Mouse (Mus musculus): ENCODE data around the gene Chst14. TPM values are rescaled to one million over a fixed set of nuclear protein-coding genes. Genes with fewer than 3 reads are reported as not detected.

Chst14 gene
- polyA plus RNA-seq, 1 experiment from 2014 or later, result 30.3 TPM

- no peak for DNase-seq (ENCODE audit: low spot score)
- Histone ChIP-seq H3K36me3 (no peaks in the 10 kb centered on the region), H3K9me3 (replicated peaks) (no peaks in the 10 kb centered on the region), H3K4me3 (no peak overlapping the region), H3K27me3 (ENCODE audit: low read depth, poor library complexity, severe bottlenecking) (no peaks in the 10 kb centered on the region), H3K27ac (no peak overlapping the region), H3K4me1 (peaks cover 7% of the 10 kb centered on the region)
- WGBS, result 35% methylated on average over 2 of the region's 2 CpGs
Observed at GRCm38 (mm10) chr2:118959644-118960043, 33.3 kb downstream of the Chst14 start.

DNA sequence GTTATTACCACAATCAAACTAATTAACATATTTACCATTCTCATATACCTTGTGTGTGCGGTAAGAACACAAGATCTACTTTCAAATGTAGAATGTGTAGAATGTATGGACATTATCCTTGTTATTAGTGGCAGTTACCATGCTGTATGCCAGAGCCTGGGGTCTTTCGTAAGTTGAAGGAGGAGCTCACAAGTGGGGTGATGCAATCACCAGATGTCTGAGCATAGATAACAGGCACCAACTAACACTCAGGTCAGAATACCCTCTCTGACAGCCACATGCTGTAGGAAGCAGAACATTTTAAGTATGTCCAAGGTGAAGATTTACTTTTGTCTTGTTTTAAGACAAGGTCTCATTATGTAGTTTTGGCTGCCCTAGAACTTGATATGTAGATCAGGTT lies 34.1 kb downstream of the Chst14 start:
- no peak overlapping the region for H3K27ac ChIP-seq
- H3K4me1 ChIP-seq, result peaks cover 7% of the 10 kb centered on the region
- H3K4me3 ChIP-seq, result no peak overlapping the region
- H3K27me3 ChIP-seq (ENCODE audit: low read depth, poor library complexity, severe bottlenecking), result no peaks in the 10 kb centered on the region
- 88% methylated on average over 2 of the region's 2 CpGs for WGBS
- H3K36me3 ChIP-seq, result no peaks in the 10 kb centered on the region
- DNase-seq (ENCODE audit: low spot score), result no peak
- H3K9me3 ChIP-seq (replicated peaks), result no peaks in the 10 kb centered on the region

DNA sequence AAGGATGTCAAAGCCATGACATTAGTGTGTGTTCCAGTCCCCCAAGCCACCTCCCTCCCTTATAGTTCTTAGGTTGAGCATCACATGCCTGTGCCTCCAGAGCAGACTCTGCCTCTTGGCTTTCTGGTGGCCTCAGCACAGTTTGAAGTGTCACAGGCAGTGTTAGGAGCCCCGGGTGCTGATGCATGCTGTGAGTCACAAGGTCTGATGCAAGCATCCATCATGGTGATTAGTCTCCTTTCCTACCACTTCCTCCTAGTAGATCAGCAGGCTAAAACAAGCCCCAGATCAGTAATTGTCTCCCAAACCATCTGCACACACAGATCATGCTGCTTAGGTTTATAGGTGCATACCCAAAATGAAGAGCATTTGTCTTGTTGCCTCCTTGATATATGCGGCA lies 35.2 kb downstream of the Chst14 start:
- H3K4me3 ChIP-seq, result no peak overlapping the region
- 45% methylated on average over 2 of the region's 2 CpGs for WGBS
- H3K9me3 ChIP-seq (replicated peaks), result no peaks in the 10 kb centered on the region
- DNase-seq (ENCODE audit: low spot score), result no peak
- no peaks in the 10 kb centered on the region for H3K27me3 ChIP-seq (ENCODE audit: low read depth, poor library complexity, severe bottlenecking)
- H3K4me1 ChIP-seq, result peaks cover 7% of the 10 kb centered on the region
- H3K36me3 ChIP-seq, result no peaks in the 10 kb centered on the region
- H3K27ac ChIP-seq, result no peak overlapping the region

GRCm38 (mm10) chr2:118963007-118963675 lies 36.8 kb downstream of the Chst14 start:
- Histone ChIP-seq H3K9me3 (replicated peaks) (no peaks in the 10 kb centered on the region), H3K36me3 (no peaks in the 10 kb centered on the region), H3K4me3 (no peak overlapping the region), H3K27me3 (ENCODE audit: low read depth, poor library complexity, severe bottlenecking) (no peaks in the 10 kb centered on the region), H3K4me1 (peaks cover 7% of the 10 kb centered on the region), H3K27ac (no peak overlapping the region)
- DNase-seq (ENCODE audit: low spot score), result no peak
- WGBS, result 61% methylated on average over 9 of the region's 9 CpGs

GRCm38 (mm10) chr2:118963676-118964012 lies 37.3 kb downstream of the Chst14 start:
- 74% methylated on average over 7 of the region's 7 CpGs for WGBS
- H3K27me3 ChIP-seq (ENCODE audit: low read depth, poor library complexity, severe bottlenecking), result no peaks in the 10 kb centered on the region
- DNase-seq (ENCODE audit: low spot score), result no peak
- H3K27ac ChIP-seq, result no peak overlapping the region
- H3K4me3 ChIP-seq, result no peak overlapping the region
- H3K36me3 ChIP-seq, result no peaks in the 10 kb centered on the region
- H3K4me1 ChIP-seq, result peaks cover 7% of the 10 kb centered on the region
- no peaks in the 10 kb centered on the region for H3K9me3 ChIP-seq (replicated peaks)

DNA sequence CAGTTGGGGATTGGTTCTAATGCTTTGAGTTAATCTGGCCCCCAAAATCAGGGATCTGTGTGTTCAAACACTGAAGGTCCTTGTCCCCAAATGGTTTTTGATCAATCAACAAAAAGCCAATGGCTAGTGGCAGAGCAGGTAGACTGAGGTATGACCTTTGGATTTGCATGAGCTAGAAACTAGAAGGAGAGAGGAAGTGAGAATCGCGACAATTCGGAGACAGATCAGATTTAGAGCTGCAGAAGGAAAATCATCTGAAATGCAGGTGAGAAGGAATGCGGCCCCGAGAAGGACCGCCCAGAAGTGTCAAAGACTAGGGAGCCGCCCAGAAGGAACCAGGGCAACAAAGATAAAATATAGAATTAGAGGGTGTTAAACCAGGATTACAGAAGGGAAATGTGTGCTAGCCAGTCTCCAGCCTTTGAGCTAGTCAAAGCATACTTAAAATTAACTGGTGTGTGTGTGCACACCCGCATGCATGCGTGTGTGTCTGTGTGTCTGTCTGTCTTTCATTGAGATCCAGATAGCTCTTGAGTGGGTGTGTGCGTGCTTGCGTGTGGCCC lies 43.4 kb downstream of the Chst14 start:
- H3K4me1 ChIP-seq, result peaks cover 3% of the 10 kb centered on the region
- no peaks in the 10 kb centered on the region for H3K36me3 ChIP-seq
- WGBS, result 87% methylated on average over 11 of the region's 11 CpGs
- H3K9me3 ChIP-seq (replicated peaks), result no peaks in the 10 kb centered on the region
- peaks cover 35% of the 10 kb centered on the region for H3K27me3 ChIP-seq (ENCODE audit: low read depth, poor library complexity, severe bottlenecking)
- DNase-seq (ENCODE audit: low spot score), result no peak
- no peak overlapping the region for H3K27ac ChIP-seq
- no peak overlapping the region for H3K4me3 ChIP-seq

GRCm38 (mm10) chr2:118972048-118972447 lies 45.8 kb downstream of the Chst14 start:
- Histone ChIP-seq H3K27ac (no peak overlapping the region), H3K27me3 (ENCODE audit: low read depth, poor library complexity, severe bottlenecking) (peaks cover 59% of the 10 kb centered on the region)

GRCm38 (mm10) chr2:118972687-118973376 lies 46.5 kb downstream of the Chst14 start:
- Histone ChIP-seq H3K27ac (peak overlapping the region; percentile 75), H3K4me3 (peak overlapping the region; percentile 48), H3K36me3 (no peaks in the 10 kb centered on the region), H3K4me1 (peaks cover 24% of the 10 kb centered on the region), H3K27me3 (ENCODE audit: low read depth, poor library complexity, severe bottlenecking) (peaks cover 66% of the 10 kb centered on the region), H3K9me3 (replicated peaks) (no peaks in the 10 kb centered on the region)
- peak; percentile 93 for DNase-seq (ENCODE audit: low spot score)
- WGBS, result 2% methylated on average over 33 of the region's 33 CpGs

More at GRCm38 (mm10) chr2:118972048-118972447, 45.8 kb downstream of the Chst14 start:
- 82% methylated on average over 5 of the region's 5 CpGs for WGBS
- H3K36me3 ChIP-seq, result no peaks in the 10 kb centered on the region
- peaks cover 21% of the 10 kb centered on the region for H3K4me1 ChIP-seq
- H3K4me3 ChIP-seq, result no peak overlapping the region
- no peak for DNase-seq (ENCODE audit: low spot score)
- H3K9me3 ChIP-seq (replicated peaks), result no peaks in the 10 kb centered on the region

DNA sequence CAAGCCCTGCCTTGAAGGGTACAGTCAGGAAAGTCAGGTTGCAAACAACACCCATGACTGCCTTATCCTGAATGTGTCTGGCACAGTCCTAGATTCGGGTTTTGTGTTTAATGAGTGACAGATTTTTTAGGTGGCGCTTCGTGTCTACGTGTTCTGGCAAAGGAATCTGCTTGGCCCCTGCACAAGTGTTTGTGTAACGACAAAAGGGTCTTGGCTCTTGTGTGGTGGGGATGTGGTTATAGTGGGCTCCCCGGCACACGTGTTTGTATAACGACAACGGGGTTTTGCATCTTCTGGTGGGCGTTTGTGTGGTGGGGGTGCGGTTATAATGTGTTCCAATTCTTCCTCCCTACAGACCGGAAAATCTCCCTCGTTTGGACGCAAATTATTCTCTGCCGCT lies 49.6 kb downstream of the Chst14 start:
- H3K27me3 ChIP-seq (ENCODE audit: low read depth, poor library complexity, severe bottlenecking), result peaks cover 79% of the 10 kb centered on the region
- WGBS, result 7% methylated on average over 15 of the region's 15 CpGs
- H3K4me1 ChIP-seq, result peaks cover 24% of the 10 kb centered on the region
- peak overlapping the region; percentile 80; the same call in 1 of the 2 replicates for H3K27ac ChIP-seq
- H3K36me3 ChIP-seq, result no peaks in the 10 kb centered on the region
- no peaks in the 10 kb centered on the region for H3K9me3 ChIP-seq (replicated peaks)
- H3K4me3 ChIP-seq, result peak overlapping the region; percentile 69
- peak; percentile 47 for DNase-seq (ENCODE audit: low spot score)

- peaks cover 77% of the 10 kb centered on the region for H3K27me3 ChIP-seq (ENCODE audit: low read depth, poor library complexity, severe bottlenecking)
Observed at GRCm38 (mm10) chr2:118976282-118976929, 50.1 kb downstream of the Chst14 start.

DNA sequence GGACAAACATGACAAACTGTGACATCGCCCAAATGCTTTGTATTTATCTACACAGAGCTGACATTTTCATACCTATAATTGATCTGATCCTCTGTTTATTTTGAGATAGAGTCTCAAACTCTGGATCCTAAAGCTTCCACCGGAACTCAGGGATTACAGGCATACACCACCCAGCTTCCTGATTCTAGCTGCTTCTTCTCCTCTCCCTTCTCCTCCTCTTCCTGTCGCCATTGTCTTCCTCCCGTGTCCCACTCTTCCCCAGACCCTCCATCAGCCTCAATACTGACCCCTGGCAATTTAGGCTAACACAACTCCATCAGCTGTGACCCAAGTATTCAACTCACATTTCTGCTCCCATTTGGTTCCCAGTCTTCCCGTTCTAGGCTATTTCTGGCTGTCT lies 50.6 kb downstream of the Chst14 start:
- H3K36me3 ChIP-seq, result no peaks in the 10 kb centered on the region
- H3K4me1 ChIP-seq, result peaks cover 24% of the 10 kb centered on the region
- no peak overlapping the region for H3K27ac ChIP-seq
- no peak for DNase-seq (ENCODE audit: low spot score)
- WGBS, result 16% methylated on average over 5 of the region's 5 CpGs
- H3K9me3 ChIP-seq (replicated peaks), result no peaks in the 10 kb centered on the region
- peaks cover 72% of the 10 kb centered on the region for H3K27me3 ChIP-seq (ENCODE audit: low read depth, poor library complexity, severe bottlenecking)
- H3K4me3 ChIP-seq, result peak overlapping the region; percentile 69

More at GRCm38 (mm10) chr2:118976282-118976929, 50.1 kb downstream of the Chst14 start:
- Histone ChIP-seq H3K4me1 (peaks cover 24% of the 10 kb centered on the region), H3K36me3 (no peaks in the 10 kb centered on the region), H3K4me3 (peak overlapping the region; percentile 69), H3K27ac (peak overlapping the region; percentile 80), H3K9me3 (replicated peaks) (no peaks in the 10 kb centered on the region)
- DNase-seq (ENCODE audit: low spot score), result peak; percentile 88
- WGBS, result 2% methylated on average over 57 of the region's 57 CpGs

- no peaks in the 10 kb centered on the region for H3K9me3 ChIP-seq (replicated peaks)
- no peak overlapping the region for H3K4me3 ChIP-seq
- H3K27me3 ChIP-seq (ENCODE audit: low read depth, poor library complexity, severe bottlenecking), result peaks cover 66% of the 10 kb centered on the region
- no peaks in the 10 kb centered on the region for H3K36me3 ChIP-seq
- peak; percentile 56 for DNase-seq (ENCODE audit: low spot score)
- H3K27ac ChIP-seq, result no peak overlapping the region
- WGBS, result 30% methylated on average over 6 of the region's 6 CpGs
- H3K4me1 ChIP-seq, result peaks cover 21% of the 10 kb centered on the region
Observed at GRCm38 (mm10) chr2:118978064-118978463, 51.8 kb downstream of the Chst14 start.
